Mouse (Mus musculus) liver, embryonic 14.5 days (tissue): ENCODE measurements around the gene Cc2d2b. TPM values are rescaled to one million over a fixed set of nuclear protein-coding genes. Genes with fewer than 3 reads are reported as not detected.

Experiments used
- ATAC-seq: fragments of 200-750 bp; cut with Nextera tagmentation; 2 replicates; pipeline ENCODE4 v1.8.0; 2017; ENCODE audit warnings: moderate number of reproducible peaks, mild to moderate bottlenecking, moderate library complexity; ENCODE audit not compliant: insufficient read depth
- DNase-seq, 3 experiments: peaks; one replicate each; pipeline ENCODE4 v3.0.0-alpha.2; 2012 to 2013; ENCODE audit warnings: low read depth in 3 of 3, low spot score in 3 of 3
- H3K27ac ChIP-seq: fragments of 300-500 bp; sonication (generic); 2 replicates; pipeline ENCODE4 v1.5.1; 2014; ENCODE audit warnings: moderate library complexity, mild to moderate bottlenecking, control low read depth, inconsistent platforms
- H3K27me3 ChIP-seq: fragments of 300-500 bp; sonication (generic); 2 replicates; pipeline ENCODE4 v1.6.1; 2014; ENCODE audit warnings: mild to moderate bottlenecking, low read length, moderate library complexity; ENCODE audit not compliant: control insufficient read depth, insufficient read depth
- H3K36me3 ChIP-seq: fragments of 300-500 bp; sonication (generic); replicated peaks from 2 replicates; pipeline ENCODE4 v1.6.1; 2014; ENCODE audit warnings: low read depth; ENCODE audit not compliant: control insufficient read depth, insufficient read depth
- H3K4me1 ChIP-seq, 2 experiments: fragments of 200-500 bp in 1 of 2; fragments of 300-500 bp in 1 of 2; sonication (generic) in 1 of 2; replicated peaks; 2 replicates each; pipeline ENCODE4 v1.6.1; 2012 to 2014; ENCODE audit warnings: antibody characterized with exemption in 1 of 2, inconsistent platforms in 1 of 2, low read length in 1 of 2; ENCODE audit not compliant: control insufficient read depth in 2 of 2, insufficient read depth in 2 of 2
- H3K4me2 ChIP-seq: fragments of 300-500 bp; sonication (generic); 2 replicates; pipeline ENCODE4 v1.6.1; 2014; ENCODE audit warnings: low read depth, mild to moderate bottlenecking, control low read depth, moderate library complexity
- H3K4me3 ChIP-seq, 2 experiments: fragments of 200-500 bp in 1 of 2; fragments of 300-500 bp in 1 of 2; sonication (generic) in 1 of 2; 2 replicates each; pipeline ENCODE4 v1.5.1; 2012 to 2014; ENCODE audit warnings: low read depth in 2 of 2, low read length in 2 of 2, mild to moderate bottlenecking in 2 of 2, control low read depth in 1 of 2, inconsistent platforms in 1 of 2, moderate library complexity in 1 of 2; ENCODE audit not compliant: insufficient read depth in 1 of 2
- H3K9ac ChIP-seq: fragments of 300-500 bp; sonication (generic); replicated peaks from 2 replicates; pipeline ENCODE4 v1.6.1; 2014; ENCODE audit warnings: mild to moderate bottlenecking, control low read depth, moderate library complexity
- H3K9me3 ChIP-seq: fragments of 300-500 bp; sonication (generic); 2 replicates; pipeline ENCODE4 v1.6.1; 2016; ENCODE audit warnings: low read length, mixed read lengths; ENCODE audit not compliant: control insufficient read depth
- CTCF ChIP-seq: IDR thresholded peaks from 2 replicates; pipeline ENCODE4 v1.5.1; 2016; ENCODE audit warnings: antibody characterized with exemption, low read depth, control low read depth
- EP300 ChIP-seq: IDR thresholded peaks from 2 replicates; pipeline ENCODE4 v1.6.1; 2016; ENCODE audit warnings: antibody characterized with exemption, low read depth
- WGBS: fragments of 180-500 bp; shearing (Covaris S2); extraction: QIAGEN DNeasy Blood & Tissue Kit; methylation state at CpG from one replicate; pipeline ENCODE4 v1.1.7; 2014; ENCODE audit not compliant: insufficient replicate concordance; 5-methylcytosine and 5-hydroxymethylcytosine counted together
- polyA plus RNA-seq, 2 experiments: library from polyadenylated mRNA; depleted of rRNA in 1 of 2; stranded (reverse) in 1 of 2; unstranded in 1 of 2; fragments of >200 nt; fragmentation: Nextera tagmentation in 1 of 2; extraction: Ambion mirVana in 1 of 2; gene quantifications; 2 replicates each; pipeline versions ENCODE4 v1.2.1 to v1.2.3; 2012 to 2014

Cc2d2b gene
- polyA plus RNA-seq, 2 experiments, result 0.38 to 1.1 TPM

DNA sequence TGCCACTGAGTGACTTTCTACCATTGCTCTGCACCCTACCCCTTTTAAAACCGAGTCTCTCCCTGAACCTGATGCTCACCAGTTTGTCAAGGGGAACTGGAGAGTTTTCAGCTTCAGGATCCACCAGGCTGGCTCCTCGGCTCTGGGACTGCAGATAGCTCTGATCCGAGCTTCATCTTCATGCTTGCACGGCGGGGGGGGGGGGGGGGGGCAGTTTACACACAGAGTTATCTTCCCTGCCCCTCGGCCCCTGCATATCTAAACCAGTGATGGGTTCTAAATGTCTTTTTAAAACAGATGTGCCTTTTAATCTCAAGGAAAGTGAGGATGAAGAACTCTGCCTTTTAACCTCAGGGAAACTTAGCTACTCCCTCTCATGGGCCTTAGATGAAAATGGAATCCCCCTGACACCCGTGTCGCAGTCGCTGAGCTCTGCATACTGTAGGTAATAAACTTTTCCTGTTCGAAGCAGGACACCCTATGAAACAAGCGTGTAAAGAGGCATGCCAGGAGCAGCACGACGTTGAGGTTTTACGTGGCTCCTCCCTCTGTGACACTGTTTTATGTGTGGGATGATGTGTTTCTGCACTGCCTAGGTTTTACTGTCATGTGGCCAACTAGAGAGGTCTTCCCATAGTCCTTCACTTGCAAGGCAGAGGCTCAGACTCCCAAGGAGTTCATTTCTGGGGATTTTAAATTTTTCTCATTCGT lies 39.6 kb downstream of the Cc2d2b start:
- no peak overlapping the region for H3K4me3 ChIP-seq

DNA sequence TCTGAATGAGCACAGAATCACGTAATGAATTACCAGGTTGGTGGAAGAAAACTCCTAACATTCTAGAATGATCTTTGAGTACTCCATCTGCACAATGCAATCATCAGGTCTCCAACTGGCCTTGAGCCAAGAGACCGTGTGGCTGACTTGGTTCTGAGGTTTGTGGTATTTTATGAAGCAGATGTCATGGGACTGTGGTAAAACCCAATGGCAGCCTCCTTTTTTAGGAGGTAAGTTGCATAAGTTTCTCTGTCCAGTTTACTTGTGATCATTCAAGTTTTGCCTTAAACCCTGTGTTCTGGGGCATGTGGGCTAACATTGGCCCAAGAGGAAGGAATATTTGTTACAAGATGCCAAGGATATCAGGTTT lies 40.1 kb downstream of the Cc2d2b start:
- H3K4me1 ChIP-seq, result peaks cover 0 to 4% of the 10 kb centered on the region in 2 experiments; a peak in 2 of 4 replicates
- no peaks in the 10 kb centered on the region for H3K9me3 ChIP-seq
- H3K9ac ChIP-seq, result no peak overlapping the region
- H3K4me2 ChIP-seq, result no peak overlapping the region
- DNase-seq (no peak), ATAC-seq (no peak)
- H3K36me3 ChIP-seq, result no peaks in the 10 kb centered on the region
- 60% methylated on average over 2 of the region's 2 CpGs for WGBS
- TF ChIP-seq CTCF (no peak), EP300 (no peak)
- H3K4me3 ChIP-seq, result no peak overlapping the region
- H3K27me3 ChIP-seq, result no peaks in the 10 kb centered on the region
- H3K27ac ChIP-seq, result no peak overlapping the region

More for the DNA sequence above, 39.6 kb downstream of the Cc2d2b start:
- Histone ChIP-seq H3K27me3 (no peaks in the 10 kb centered on the region), H3K4me2 (no peak overlapping the region), H3K9ac (no peak overlapping the region; the same call in 1 of the 2 replicates), H3K36me3 (no peaks in the 10 kb centered on the region), H3K9me3 (no peaks in the 10 kb centered on the region), H3K27ac (no peak overlapping the region), H3K4me1 (peaks cover 0 to 4% of the 10 kb centered on the region in 2 experiments; a peak in 2 of 4 replicates)
- TF ChIP-seq EP300, result no peak
- no peak for TF ChIP-seq CTCF
- ATAC-seq (no peak), DNase-seq (no peak)
- 49% methylated on average over 15 of the region's 15 CpGs for WGBS

DNA sequence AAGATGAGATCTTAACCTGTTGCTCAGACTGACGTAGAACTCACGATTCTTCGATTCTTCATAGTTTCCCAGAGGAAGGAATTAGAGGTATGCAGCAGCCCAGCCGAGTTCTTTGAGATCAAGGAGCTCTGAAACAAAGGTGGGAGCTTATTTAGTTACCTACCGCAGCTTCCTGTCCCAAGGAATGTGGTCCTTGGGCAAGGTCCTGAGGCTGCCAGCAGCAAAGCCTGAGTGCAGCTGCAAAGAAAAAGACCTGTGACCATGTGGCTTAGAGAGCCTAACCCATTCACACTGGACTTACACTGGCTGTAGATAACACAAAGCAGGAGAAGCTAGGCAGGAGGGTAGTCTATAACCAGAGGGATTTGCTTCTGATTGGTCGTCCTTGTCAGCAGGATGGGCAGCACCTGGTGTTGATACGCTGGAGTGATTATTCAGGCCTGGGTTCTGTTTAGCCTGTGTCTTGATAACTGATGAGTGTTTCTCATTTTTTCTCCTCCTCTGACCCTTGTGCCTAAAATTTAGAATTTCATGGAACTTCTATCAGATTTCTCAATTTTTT lies 56.7 kb downstream of the Cc2d2b start:
- ATAC-seq (peak; percentile 51; the same call in 1 of the 2 replicates), DNase-seq (no peak)
- peaks cover 0 to 6% of the 10 kb centered on the region in 2 experiments; a peak in 2 of 4 replicates for H3K4me1 ChIP-seq
- no peaks in the 10 kb centered on the region for H3K36me3 ChIP-seq
- no peak overlapping the region for H3K9ac ChIP-seq
- no peak overlapping the region for H3K27ac ChIP-seq
- H3K27me3 ChIP-seq, result no peaks in the 10 kb centered on the region
- no peak overlapping the region for H3K4me3 ChIP-seq
- 51% methylated on average over 7 of the region's 7 CpGs for WGBS
- no peaks in the 10 kb centered on the region for H3K9me3 ChIP-seq
- no peak overlapping the region for H3K4me2 ChIP-seq
- TF ChIP-seq CTCF (no peak), EP300 (no peak)

DNA sequence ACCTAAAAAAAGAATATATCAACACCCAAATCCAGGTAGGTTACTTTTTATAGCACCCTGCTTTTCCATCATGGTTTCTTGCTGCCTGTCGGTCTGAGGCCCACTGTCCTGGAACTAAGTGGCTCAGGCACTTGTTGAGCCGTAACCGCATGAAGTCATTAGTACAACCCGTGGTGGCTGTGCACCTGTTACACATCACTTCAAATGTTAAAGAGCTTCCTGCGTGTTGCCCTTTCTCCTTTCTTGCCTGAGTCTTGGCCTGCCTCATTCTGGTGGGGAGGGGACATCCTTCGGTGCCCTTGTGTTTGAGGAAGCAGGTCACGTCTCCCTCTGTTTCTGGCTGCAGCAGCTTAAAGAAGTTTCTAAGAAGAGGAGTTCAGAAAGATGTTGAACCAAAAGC lies 61.3 kb downstream of the Cc2d2b start:
- DNase-seq (no peak), ATAC-seq (no peak)
- no peaks in the 10 kb centered on the region for H3K27me3 ChIP-seq
- H3K36me3 ChIP-seq, result no peaks in the 10 kb centered on the region
- peaks cover 28 to 37% of the 10 kb centered on the region in 2 experiments for H3K4me1 ChIP-seq
- no peak overlapping the region for H3K27ac ChIP-seq
- no peak overlapping the region for H3K4me3 ChIP-seq
- TF ChIP-seq EP300, result no peak
- TF ChIP-seq CTCF, result no peak
- H3K9me3 ChIP-seq, result no peaks in the 10 kb centered on the region
- H3K9ac ChIP-seq, result no peak overlapping the region
- 60% methylated on average over 7 of the region's 7 CpGs for WGBS
- no peak overlapping the region for H3K4me2 ChIP-seq

DNA sequence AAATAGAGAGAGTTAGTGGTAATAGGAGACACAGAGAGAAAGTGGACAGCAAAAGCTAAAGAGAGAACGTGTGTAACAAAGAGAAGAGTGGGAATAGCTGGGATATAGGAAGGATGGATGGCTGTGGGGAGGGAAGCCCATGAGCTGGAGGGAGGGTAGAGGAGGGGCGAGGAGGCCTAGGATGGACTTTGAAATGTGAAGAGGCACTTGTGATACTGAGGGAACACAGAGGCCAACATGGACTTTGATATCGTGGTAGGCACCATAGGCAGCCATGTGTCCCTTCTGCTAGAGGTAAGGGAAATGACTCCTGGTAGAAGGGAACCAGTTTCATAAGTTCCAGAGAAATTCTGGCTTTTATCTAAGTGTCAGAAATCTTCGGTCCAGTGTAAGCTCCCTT lies 63.3 kb downstream of the Cc2d2b start:
- peaks cover 33 to 35% of the 10 kb centered on the region in 2 experiments for H3K4me1 ChIP-seq
- H3K9me3 ChIP-seq, result no peaks in the 10 kb centered on the region
- H3K4me3 ChIP-seq, result no peak overlapping the region
- DNase-seq, result no peak
- TF ChIP-seq CTCF (no peak), EP300 (no peak)
- H3K4me2 ChIP-seq, result no peak overlapping the region
- H3K27me3 ChIP-seq, result no peaks in the 10 kb centered on the region
- no peak for ATAC-seq
- peak overlapping the region; percentile 89 for H3K9ac ChIP-seq
- H3K27ac ChIP-seq, result peak overlapping the region; percentile 100
- H3K36me3 ChIP-seq, result no peaks in the 10 kb centered on the region
- 75% methylated on average over 4 of the region's 4 CpGs for WGBS
